Mouse (Mus musculus): ENCODE measurements around the gene H2-DMa.

H2-DMa gene

GRCm38 (mm10) chr17:34119249-34120179 lies at the start of gene H2-DMa:
TSS of gene H2-DMa (plus strand) at chr17:34119541.
- peak; percentile 99 for DNase-seq (ENCODE audit: low read depth, low spot score)

- DNase-seq (ENCODE audit: low read depth, low spot score): no peak
These were observed 47.2 kb upstream of the H2-DMa start for GRCm38 (mm10) chr17:34072091-34072490.

- peak; percentile 84 for DNase-seq (ENCODE audit: low read depth, low spot score)
These were observed 44.1 kb upstream of the H2-DMa start for GRCm38 (mm10) chr17:34075271-34075670.

GRCm38 (mm10) chr17:34077549-34077948 lies 41.8 kb upstream of the H2-DMa start:
- peak; percentile 93 for DNase-seq (ENCODE audit: low read depth, low spot score)

GRCm38 (mm10) chr17:34078148-34078547 lies 41.2 kb upstream of the H2-DMa start:
- DNase-seq (ENCODE audit: low read depth, low spot score): no peak

GRCm38 (mm10) chr17:34079002-34079401 lies 40.3 kb upstream of the H2-DMa start:
- DNase-seq (ENCODE audit: low read depth, low spot score): no peak

- DNase-seq (ENCODE audit: low read depth, low spot score): peak; percentile 71
These were observed 39.7 kb upstream of the H2-DMa start for GRCm38 (mm10) chr17:34079621-34080020.

- DNase-seq (ENCODE audit: low read depth, low spot score): no peak
These were observed 36.2 kb upstream of the H2-DMa start for GRCm38 (mm10) chr17:34083104-34083503.

GRCm38 (mm10) chr17:34087386-34087785 lies 32.0 kb upstream of the H2-DMa start:
- no peak for DNase-seq (ENCODE audit: low read depth, low spot score)

- no peak for DNase-seq (ENCODE audit: low read depth, low spot score)
These were observed 31.2 kb upstream of the H2-DMa start for GRCm38 (mm10) chr17:34088124-34088523.

GRCm38 (mm10) chr17:34090923-34091322 lies 28.4 kb upstream of the H2-DMa start:
- DNase-seq (ENCODE audit: low read depth, low spot score): no peak

GRCm38 (mm10) chr17:34092197-34092875 lies 27.0 kb upstream of the H2-DMa start, which contains the start of gene H2-Oa:
TSS of gene H2-Oa (plus strand) at chr17:34092340.
- no peak for DNase-seq (ENCODE audit: low read depth, low spot score)

- DNase-seq (ENCODE audit: low read depth, low spot score): no peak
These were observed 26.0 kb upstream of the H2-DMa start for GRCm38 (mm10) chr17:34093199-34093874.

GRCm38 (mm10) chr17:34094283-34095035 lies 24.9 kb upstream of the H2-DMa start:
- DNase-seq (ENCODE audit: low read depth, low spot score): no peak

- DNase-seq (ENCODE audit: low read depth, low spot score): no peak
These were observed 22.8 kb upstream of the H2-DMa start for GRCm38 (mm10) chr17:34096497-34097010.

- DNase-seq (ENCODE audit: low read depth, low spot score): no peak
These were observed 22.1 kb upstream of the H2-DMa start for GRCm38 (mm10) chr17:34097272-34097671.

- no peak for DNase-seq (ENCODE audit: low read depth, low spot score)
These were observed 20.4 kb upstream of the H2-DMa start for GRCm38 (mm10) chr17:34098709-34099479.

- no peak for DNase-seq (ENCODE audit: low read depth, low spot score)
These were observed 19.8 kb upstream of the H2-DMa start for GRCm38 (mm10) chr17:34099531-34099930.

GRCm38 (mm10) chr17:34101185-34101584 lies 18.2 kb upstream of the H2-DMa start:
- no peak for DNase-seq (ENCODE audit: low read depth, low spot score)

- DNase-seq (ENCODE audit: low read depth, low spot score): peak; percentile 97
These were observed 17.7 kb upstream of the H2-DMa start for GRCm38 (mm10) chr17:34101604-34102032.

Data from 3T3-L1 (cell line).